Mouse (Mus musculus) hindbrain, embryonic 10.5 days (tissue): ENCODE results near the gene Olfr904. TPM values are rescaled to one million over a fixed set of nuclear protein-coding genes. Genes with fewer than 3 reads are reported as not detected.
A peak's percentile ranks its signal among the peaks of the same experiment; 100 is the strongest.
"Not testable (repeated sequence)": the region's sequence is repeated elsewhere in the genome, so short reads cannot be mapped to it uniquely, and the experiment has no call there.

ENCODE experiments used
- DNase-seq: peaks from one replicate; pipeline ENCODE4 v3.0.0-alpha.2; 2017; ENCODE audit warnings: low spot score
- H3K27ac ChIP-seq: fragments of 300-500 bp; sonication (generic); 2 replicates; pipeline ENCODE4 v1.5.1; 2016; ENCODE audit warnings: mild to moderate bottlenecking, moderate library complexity
- H3K27me3 ChIP-seq: fragments of 300-500 bp; sonication (generic); 2 replicates; pipeline ENCODE4 v1.6.1; 2016; ENCODE audit warnings: mild to moderate bottlenecking; ENCODE audit not compliant: poor library complexity, insufficient read depth, severe bottlenecking
- H3K36me3 ChIP-seq: fragments of 300-500 bp; sonication (generic); 2 replicates; pipeline ENCODE4 v1.6.1; 2016; ENCODE audit warnings: mild to moderate bottlenecking, moderate library complexity
- H3K4me1 ChIP-seq: fragments of 300-500 bp; sonication (generic); replicated peaks from 2 replicates; pipeline ENCODE4 v1.6.1; 2016; ENCODE audit warnings: mild to moderate bottlenecking
- H3K4me3 ChIP-seq: fragments of 300-500 bp; sonication (generic); 2 replicates; pipeline ENCODE4 v1.5.1; 2016; ENCODE audit warnings: mild to moderate bottlenecking, moderate library complexity
- H3K9me3 ChIP-seq: fragments of 300-500 bp; sonication (generic); 2 replicates; pipeline ENCODE4 v1.6.1; 2016; ENCODE audit warnings: mild to moderate bottlenecking, moderate library complexity
- WGBS: fragments of 180-500 bp; shearing (Covaris S2); methylation state at CpG from one replicate; pipeline ENCODE4 v1.1.7; 2016; 5-methylcytosine and 5-hydroxymethylcytosine counted together
- polyA plus RNA-seq: library from polyadenylated mRNA; unstranded; fragments of >200 nt; fragmentation: Nextera tagmentation; extraction: Ambion mirVana; gene quantifications from 2 replicates; pipeline ENCODE4 v1.2.1, GENCODE M21; 2016

The Olfr904 gene
- not detected in 2 replicates for polyA plus RNA-seq

GRCm38 (mm10) chr9:38462844-38463243 lies at the start of gene Olfr904:
Olfr904 (plus strand) TSS chr9:38463144.
- Histone ChIP-seq H3K27me3 (no peaks in the 10 kb centered on the region), H3K4me1 (no peaks in the 10 kb centered on the region), H3K36me3 (no peaks in the 10 kb centered on the region), H3K9me3 (no peaks in the 10 kb centered on the region), H3K4me3 (no peak within 1 kb of the TSS), H3K27ac (no peak within 1 kb of the TSS)
- no peak for DNase-seq

GRCm38 (mm10) chr9:38413502-38413901 lies 49.4 kb upstream of the Olfr904 start:
- not testable (repeated sequence) for H3K27ac ChIP-seq, H3K27me3 ChIP-seq, H3K4me3 ChIP-seq, H3K4me1 ChIP-seq, H3K36me3 ChIP-seq
- DNase-seq: peak; percentile 12
- WGBS: 94% methylated on average over 14 of the region's 14 CpGs
- H3K9me3 ChIP-seq: 0 out of 2 replicates have a peak, but pooled peaks cover 10% of the 10 kb centered on the region

GRCm38 (mm10) chr9:38423801-38424200 lies 39.1 kb upstream of the Olfr904 start:
- DNase-seq: no peak
- Histone ChIP-seq H3K4me1 (no peaks in the 10 kb centered on the region), H3K27me3 (no peaks in the 10 kb centered on the region), H3K27ac (no peak overlapping the region), H3K36me3 (no peaks in the 10 kb centered on the region), H3K9me3 (no peaks in the 10 kb centered on the region), H3K4me3 (no peak overlapping the region)

- Histone ChIP-seq H3K4me1 (no peaks in the 10 kb centered on the region), H3K4me3 (no peak overlapping the region), H3K9me3 (no peaks in the 10 kb centered on the region), H3K27ac (no peak overlapping the region), H3K36me3 (no peaks in the 10 kb centered on the region), H3K27me3 (no peaks in the 10 kb centered on the region)
- WGBS: 55% methylated on average over 1 of the region's 1 CpGs
- DNase-seq: no peak
Observed at GRCm38 (mm10) chr9:38427026-38427425, 35.9 kb upstream of the Olfr904 start.

GRCm38 (mm10) chr9:38429155-38429554 lies 33.8 kb upstream of the Olfr904 start, which contains the start of gene Olfr901:
Olfr901 (plus strand) TSS chr9:38429455.
- H3K27me3 ChIP-seq: no peaks in the 10 kb centered on the region
- H3K36me3 ChIP-seq: no peaks in the 10 kb centered on the region
- H3K27ac ChIP-seq: no peak within 1 kb of the TSS
- 92% methylated on average over 1 of the region's 1 CpGs for WGBS
- no peak for DNase-seq
- H3K4me3 ChIP-seq: no peak within 1 kb of the TSS
- H3K9me3 ChIP-seq: no peaks in the 10 kb centered on the region
- H3K4me1 ChIP-seq: no peaks in the 10 kb centered on the region

- Histone ChIP-seq H3K4me3 (no peak within 1 kb of the TSS), H3K9me3 (no peaks in the 10 kb centered on the region), H3K4me1 (no peaks in the 10 kb centered on the region), H3K27me3 (no peaks in the 10 kb centered on the region), H3K36me3 (no peaks in the 10 kb centered on the region), H3K27ac (no peak within 1 kb of the TSS)
- 93% methylated on average over 5 of the region's 5 CpGs for WGBS
- no peak for DNase-seq
Observed at GRCm38 (mm10) chr9:38447352-38447751, 15.6 kb upstream of the Olfr904 start, which contains the start of gene Olfr902. Olfr902 (plus strand) TSS chr9:38447652.

GRCm38 (mm10) chr9:38470807-38471206 lies 7.9 kb downstream of the Olfr904 start, which contains the start of gene Olfr905:
Olfr905 (plus strand) TSS chr9:38471107.
- Histone ChIP-seq H3K27me3 (no peaks in the 10 kb centered on the region), H3K4me1 (no peaks in the 10 kb centered on the region), H3K27ac (no peak within 1 kb of the TSS), H3K36me3 (no peaks in the 10 kb centered on the region), H3K4me3 (no peak within 1 kb of the TSS), H3K9me3 (no peaks in the 10 kb centered on the region)
- DNase-seq: no peak

GRCm38 (mm10) chr9:38486785-38487184 lies 23.8 kb downstream of the Olfr904 start, which contains the start of gene Olfr906:
Olfr906 (plus strand) TSS chr9:38487085.
- no peak for DNase-seq

GRCm38 (mm10) chr9:38495501-38495900 lies 32.6 kb downstream of the Olfr904 start, which contains the start of gene Olfr907:
Olfr907 (plus strand) TSS chr9:38495801.
- Histone ChIP-seq H3K36me3 (no peaks in the 10 kb centered on the region), H3K27me3 (no peaks in the 10 kb centered on the region), H3K4me1 (no peaks in the 10 kb centered on the region), H3K4me3 (no peak within 1 kb of the TSS), H3K9me3 (no peaks in the 10 kb centered on the region), H3K27ac (no peak within 1 kb of the TSS)
- no peak for DNase-seq
- WGBS: 80% methylated on average over 2 of the region's 2 CpGs

More at GRCm38 (mm10) chr9:38486785-38487184, 23.8 kb downstream of the Olfr904 start, which contains the start of gene Olfr906:
- Histone ChIP-seq H3K9me3 (no peaks in the 10 kb centered on the region), H3K4me1 (no peaks in the 10 kb centered on the region), H3K27me3 (no peaks in the 10 kb centered on the region), H3K27ac (no peak within 1 kb of the TSS), H3K4me3 (no peak within 1 kb of the TSS), H3K36me3 (no peaks in the 10 kb centered on the region)
- WGBS: 88% methylated on average over 3 of the region's 3 CpGs

GRCm38 (mm10) chr9:38512353-38512752 lies 49.4 kb downstream of the Olfr904 start:
- WGBS: 86% methylated on average over 2 of the region's 2 CpGs

More at GRCm38 (mm10) chr9:38512353-38512752, 49.4 kb downstream of the Olfr904 start:
- Histone ChIP-seq H3K36me3 (no peaks in the 10 kb centered on the region), H3K27me3 (no peaks in the 10 kb centered on the region), H3K27ac (no peak overlapping the region), H3K4me1 (no peaks in the 10 kb centered on the region), H3K4me3 (no peak overlapping the region), H3K9me3 (0 out of 2 replicates have a peak, but pooled peaks cover 4% of the 10 kb centered on the region)
- no peak for DNase-seq

Other genes with a start within 250 kb of the Olfr904 start
- gene Olfr894, start 245.1 kb upstream of the Olfr904 start, polyA plus RNA-seq: not detected in 2 replicates
- not detected in 2 replicates for gene Olfr143, start 210.4 kb upstream of the Olfr904 start, polyA plus RNA-seq
- gene Olfr895, start 195.3 kb upstream of the Olfr904 start, polyA plus RNA-seq: not detected in 2 replicates
- gene Olfr896-ps1, start 172.0 kb upstream of the Olfr904 start, polyA plus RNA-seq: not detected in 2 replicates
- not detected in 2 replicates for gene Olfr25, start 134.1 kb upstream of the Olfr904 start, polyA plus RNA-seq
- gene Olfr898, start 114.7 kb upstream of the Olfr904 start, polyA plus RNA-seq: not detected in 2 replicates
- not detected in 2 replicates for gene Olfr250, start 96.2 kb upstream of the Olfr904 start, polyA plus RNA-seq
- not detected in 2 replicates for gene Olfr251, start 86.1 kb upstream of the Olfr904 start, polyA plus RNA-seq
- not detected in 2 replicates for gene Olfr147, start 61.4 kb upstream of the Olfr904 start, polyA plus RNA-seq
- not detected in 2 replicates for gene Olfr901, start 33.7 kb upstream of the Olfr904 start, polyA plus RNA-seq
- gene Olfr902, start 15.5 kb upstream of the Olfr904 start, polyA plus RNA-seq: not detected in 2 replicates
- not detected in 2 replicates for gene Olfr905, start 8.0 kb downstream of the Olfr904 start, polyA plus RNA-seq
- not detected in 2 replicates for gene Olfr906, start 23.9 kb downstream of the Olfr904 start, polyA plus RNA-seq
- not detected in 2 replicates for gene Olfr907, start 32.7 kb downstream of the Olfr904 start, polyA plus RNA-seq
- not detected in 2 replicates for gene Olfr911-ps1, start 58.4 kb downstream of the Olfr904 start, polyA plus RNA-seq
- gene Olfr910, start 74.7 kb downstream of the Olfr904 start, polyA plus RNA-seq: not detected in 2 replicates
- gene Olfr912, start 117.0 kb downstream of the Olfr904 start, polyA plus RNA-seq: not detected in 2 replicates
- not detected in 2 replicates for gene Olfr913, start 129.6 kb downstream of the Olfr904 start, polyA plus RNA-seq
- gene Olfr914, start 142.0 kb downstream of the Olfr904 start, polyA plus RNA-seq: not detected in 2 replicates
- gene Olfr916, start 196.7 kb downstream of the Olfr904 start, polyA plus RNA-seq: not detected in 2 replicates
- not detected in 2 replicates for gene Olfr917, start 202.7 kb downstream of the Olfr904 start, polyA plus RNA-seq
- not detected in 2 replicates for gene Olfr918, start 211.5 kb downstream of the Olfr904 start, polyA plus RNA-seq
- gene Olfr919, start 240.5 kb downstream of the Olfr904 start, polyA plus RNA-seq: not detected in 2 replicates